Mouse (Mus musculus) liver, adult 2 months (tissue): Measurements from ENCODE around the gene Fam149b.

ENCODE experiments used
- CTCF ChIP-seq: fragments of 200-500 bp; IDR thresholded peaks from 2 replicates; pipeline ENCODE4 v1.5.1; 2011; ENCODE audit warnings: low read depth, low read length, control low read depth
- POLR2A ChIP-seq: fragments of 200-500 bp; IDR thresholded peaks from 2 replicates; pipeline ENCODE4 v1.6.1; 2011; ENCODE audit warnings: low read length, control low read depth; ENCODE audit not compliant: insufficient read depth; ENCODE audit errors: extremely low read depth

- TF ChIP-seq CTCF: no peak
- no peak for TF ChIP-seq POLR2A
These were observed 83.8 kb downstream of the Fam149b start for GRCm38 (mm10) chr14:20431726-20432125.
